Mouse (Mus musculus) MEL (cell line): ENCODE measurements around the gene Dclre1c. TPM values are rescaled to one million over a fixed set of nuclear protein-coding genes. Genes with fewer than 3 reads are reported as not detected.
A peak's percentile ranks its signal among the peaks of the same experiment; 100 is the strongest.

Source experiments
- DNase-seq: peaks from one replicate; pipeline ENCODE4 v3.0.0; 2011; ENCODE audit warnings: low read depth, low spot score
- H3K27ac ChIP-seq: 2 replicates; pipeline ENCODE4 v1.5.1; 2012; ENCODE audit warnings: low read depth, mild to moderate bottlenecking, control low read depth, low read length, moderate library complexity; ENCODE audit not compliant: control insufficient read depth
- H3K27me3 ChIP-seq, 2 experiments: fragments of 150-350 bp in 1 of 2; sonication (generic) in 1 of 2; 2 replicates each; pipeline ENCODE4 v1.6.1; 2012; ENCODE audit warnings: low read length in 2 of 2, mild to moderate bottlenecking in 2 of 2, improper control_type of control experiment in 1 of 2, moderate library complexity in 1 of 2; ENCODE audit not compliant: insufficient read depth in 2 of 2, control insufficient read depth in 1 of 2
- H3K36me3 ChIP-seq, 2 experiments: 2 replicates each; pipeline ENCODE4 v1.6.1; 2012 to 2014; ENCODE audit warnings: low read length in 2 of 2, improper control_type of control experiment in 1 of 2, inconsistent platforms in 1 of 2, mild to moderate bottlenecking in 1 of 2; ENCODE audit not compliant: insufficient read depth in 2 of 2, control insufficient read depth in 1 of 2
- H3K4me1 ChIP-seq, 2 experiments: fragments of 150-350 bp in 1 of 2; sonication (generic) in 1 of 2; 2 replicates each; pipeline ENCODE4 v1.6.1; 2012; ENCODE audit warnings: low read length in 2 of 2, improper control_type of control experiment in 1 of 2, mild to moderate bottlenecking in 1 of 2; ENCODE audit not compliant: insufficient read depth in 2 of 2, control insufficient read depth in 1 of 2
- H3K4me3 ChIP-seq, 2 experiments: fragments of 150-350 bp in 1 of 2; sonication (generic) in 1 of 2; 2 replicates each; pipeline ENCODE4 v1.5.1; 2012; ENCODE audit warnings: low read depth in 2 of 2, low read length in 2 of 2, mild to moderate bottlenecking in 2 of 2, moderate library complexity in 2 of 2, control low read depth in 1 of 2, improper control_type of control experiment in 1 of 2; ENCODE audit not compliant: control insufficient read depth in 1 of 2, insufficient read depth in 1 of 2
- H3K79me2 ChIP-seq: 2 replicates; pipeline ENCODE4 v1.6.1; 2012; ENCODE audit warnings: mild to moderate bottlenecking, low read length, moderate library complexity; ENCODE audit not compliant: control insufficient read depth, poor library complexity, insufficient read depth
- H3K9ac ChIP-seq: 2 replicates; pipeline ENCODE4 v1.6.1; 2012; ENCODE audit warnings: low read depth, mild to moderate bottlenecking, control low read depth, low read length, moderate library complexity; ENCODE audit not compliant: control insufficient read depth, poor library complexity, severe bottlenecking
- H3K9me3 ChIP-seq: fragments of 150-350 bp; sonication (generic); replicated peaks from 2 replicates; pipeline ENCODE4 v1.6.1; 2012; ENCODE audit warnings: mild to moderate bottlenecking, low read length, improper control_type of control experiment, moderate library complexity; ENCODE audit not compliant: insufficient read depth
- CTCF ChIP-seq, 3 experiments: IDR thresholded peaks in 2 of 3; conservative IDR thresholded peaks in 1 of 3; 2 replicates each; pipeline ENCODE4 v1.5.1; 2011 to 2012; ENCODE audit warnings: low read length in 3 of 3, low read depth in 2 of 3, mild to moderate bottlenecking in 2 of 3, improper control_type of control experiment in 1 of 3, inconsistent platforms in 1 of 3, mixed read lengths in 1 of 3, moderate library complexity in 1 of 3; ENCODE audit not compliant: control insufficient read depth in 1 of 3, insufficient read depth in 1 of 3, poor library complexity in 1 of 3, severe bottlenecking in 1 of 3
- E2F4 ChIP-seq: IDR thresholded peaks from 2 replicates; pipeline ENCODE4 v1.6.1; 2011; ENCODE audit warnings: low read depth, low read length, improper control_type of control experiment, borderline replicate concordance
- ETS1 ChIP-seq: IDR thresholded peaks from 2 replicates; pipeline ENCODE4 v1.6.1; 2012; ENCODE audit warnings: low read depth, mild to moderate bottlenecking, inconsistent platforms, low read length, improper control_type of control experiment, moderate library complexity
- MAX ChIP-seq: IDR thresholded peaks from 2 replicates; pipeline ENCODE4 v1.6.1; 2011; ENCODE audit warnings: low read length, improper control_type of control experiment
- MEF2A ChIP-seq: IDR thresholded peaks from 2 replicates; pipeline ENCODE4 v1.6.1; 2014; ENCODE audit warnings: low read depth, mild to moderate bottlenecking, inconsistent platforms, low read length, improper control_type of control experiment; ENCODE audit not compliant: poor library complexity, insufficient replicate concordance, severe bottlenecking; ENCODE audit errors: extremely low read depth
- MXI1 ChIP-seq: IDR thresholded peaks from 2 replicates; pipeline ENCODE4 v1.6.1; 2011; ENCODE audit warnings: mild to moderate bottlenecking, low read depth, low read length, improper control_type of control experiment
- NELFE ChIP-seq: IDR thresholded peaks from 2 replicates; pipeline ENCODE4 v1.6.1; 2011; ENCODE audit warnings: low read depth, low read length, improper control_type of control experiment
- NRF1 ChIP-seq: IDR thresholded peaks from 2 replicates; pipeline ENCODE4 v1.6.1; 2014; ENCODE audit warnings: low read depth, mild to moderate bottlenecking, inconsistent platforms, low read length, improper control_type of control experiment, moderate library complexity; ENCODE audit not compliant: poor library complexity, insufficient read depth, severe bottlenecking
- POLR2AphosphoS2 ChIP-seq: IDR thresholded peaks from 2 replicates; pipeline ENCODE4 v1.6.1; 2011; ENCODE audit warnings: low read length, improper control_type of control experiment
- POLR2AphosphoS5 ChIP-seq: IDR thresholded peaks from 2 replicates; pipeline ENCODE4 v1.6.1; 2012; ENCODE audit warnings: low read depth, borderline replicate concordance, mild to moderate bottlenecking, inconsistent platforms, low read length, moderate library complexity, mixed read lengths
- RCOR1 ChIP-seq: IDR thresholded peaks from 2 replicates; pipeline ENCODE4 v1.6.1; 2012; ENCODE audit warnings: low read depth, mild to moderate bottlenecking, inconsistent platforms, low read length, improper control_type of control experiment
- SIN3A ChIP-seq: IDR thresholded peaks from 2 replicates; pipeline ENCODE4 v1.6.1; 2012; ENCODE audit warnings: low read length, improper control_type of control experiment, inconsistent platforms
- TAL1 ChIP-seq: IDR thresholded peaks from 2 replicates; pipeline ENCODE4 v1.6.1; 2012; ENCODE audit warnings: mild to moderate bottlenecking, inconsistent platforms, low read length, moderate library complexity, mixed read lengths
- TCF12 ChIP-seq: IDR thresholded peaks from 2 replicates; pipeline ENCODE4 v1.6.1; 2014; ENCODE audit warnings: low read depth, mild to moderate bottlenecking, inconsistent platforms, low read length, improper control_type of control experiment, moderate library complexity
- UBTF ChIP-seq: IDR thresholded peaks from 2 replicates; pipeline ENCODE4 v1.6.1; 2012; ENCODE audit warnings: low read depth, mild to moderate bottlenecking, inconsistent platforms, low read length, improper control_type of control experiment, moderate library complexity, borderline replicate concordance; ENCODE audit not compliant: insufficient read depth
- USF2 ChIP-seq, 2 experiments: IDR thresholded peaks; 2 replicates each; pipeline ENCODE4 v1.6.1; 2011 to 2012; ENCODE audit warnings: improper control_type of control experiment in 2 of 2, low read length in 2 of 2, borderline replicate concordance in 1 of 2, inconsistent platforms in 1 of 2, low read depth in 1 of 2, mild to moderate bottlenecking in 1 of 2; ENCODE audit not compliant: insufficient read depth in 1 of 2
- ZC3H11A ChIP-seq: IDR thresholded peaks from 2 replicates; pipeline ENCODE4 v1.6.1; 2012; ENCODE audit warnings: low read depth, mild to moderate bottlenecking, inconsistent platforms, low read length, improper control_type of control experiment
- ZKSCAN1 ChIP-seq: IDR thresholded peaks from 2 replicates; pipeline ENCODE4 v1.6.1; 2012; ENCODE audit warnings: low read depth, mild to moderate bottlenecking, inconsistent platforms, low read length, improper control_type of control experiment, moderate library complexity
- ZMIZ1 ChIP-seq: IDR thresholded peaks from 2 replicates; pipeline ENCODE4 v1.6.1; 2012; ENCODE audit warnings: low read depth, mild to moderate bottlenecking, inconsistent platforms, low read length, improper control_type of control experiment, moderate library complexity
- ZNF384 ChIP-seq: IDR thresholded peaks from 2 replicates; pipeline ENCODE4 v1.6.1; 2012; ENCODE audit warnings: low read depth, mild to moderate bottlenecking, inconsistent platforms, low read length, improper control_type of control experiment
- polyA plus RNA-seq, 2 experiments: library from polyadenylated mRNA; stranded (reverse) in 1 of 2; unstranded in 1 of 2; fragments of >175 nt in 1 of 2; fragments of >200 nt in 1 of 2; gene quantifications; 2 replicates each; pipeline versions ENCODE4 v1.2.1 to v1.2.4; 2012; ENCODE audit warnings: low replicate concordance in 2 of 2, low read depth in 1 of 2; ENCODE audit not compliant: insufficient read length in 2 of 2, insufficient read depth in 1 of 2, missing spikeins in 1 of 2
- total RNA-seq: library from RNA; depleted of rRNA; stranded (reverse); fragments of 300-350 nt; gene quantifications from 2 replicates; pipeline ENCODE4 v1.2.3, GENCODE M21; 2012

The Dclre1c gene
- total and polyA plus RNA-seq, 3 experiments: 7.5 to 162 (median 13.8) TPM

DNA sequence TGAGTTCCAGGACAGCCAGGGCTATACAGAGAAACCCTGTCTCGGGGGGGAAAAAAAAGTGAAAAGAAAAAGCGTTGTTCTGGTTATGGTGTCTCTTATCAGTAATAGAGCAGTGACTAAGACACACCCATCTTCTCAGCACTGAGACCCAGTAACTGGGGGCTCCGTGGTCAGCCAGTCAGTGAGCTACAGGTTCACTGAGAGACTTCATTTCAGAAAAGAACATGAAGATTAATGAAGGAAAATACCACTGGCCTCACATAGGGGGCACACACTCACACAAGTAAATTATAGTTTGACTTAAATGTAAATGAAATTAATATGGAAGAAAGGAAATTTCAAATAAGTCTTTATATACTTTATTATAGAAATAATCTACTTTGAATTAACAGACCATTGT lies 56.3 kb downstream of the Dclre1c start (continued):
- TF ChIP-seq RCOR1 (no peak), MAX (no peak), SIN3A (no peak), TCF12 (no peak), ZKSCAN1 (no peak), CTCF (IDR thresholded peaks at IDR 0.05 in 2 of 3, conservative IDR thresholded peaks at IDR 0.05 in 1 of 3; ENCODE audit: control insufficient read depth in 1 of 3, insufficient read depth in 1 of 3, low read depth in 2 of 3, low read length in 3 of 3, poor library complexity in 1 of 3, severe bottlenecking in 1 of 3) (peak in 1 of 3 experiments; percentile 57; a peak in 3 of 6 replicates), POLR2AphosphoS5 (no peak), POLR2AphosphoS2 (no peak), ZNF384 (no peak), MXI1 (no peak), UBTF (no peak), ETS1 (no peak), NELFE (no peak)

DNA sequence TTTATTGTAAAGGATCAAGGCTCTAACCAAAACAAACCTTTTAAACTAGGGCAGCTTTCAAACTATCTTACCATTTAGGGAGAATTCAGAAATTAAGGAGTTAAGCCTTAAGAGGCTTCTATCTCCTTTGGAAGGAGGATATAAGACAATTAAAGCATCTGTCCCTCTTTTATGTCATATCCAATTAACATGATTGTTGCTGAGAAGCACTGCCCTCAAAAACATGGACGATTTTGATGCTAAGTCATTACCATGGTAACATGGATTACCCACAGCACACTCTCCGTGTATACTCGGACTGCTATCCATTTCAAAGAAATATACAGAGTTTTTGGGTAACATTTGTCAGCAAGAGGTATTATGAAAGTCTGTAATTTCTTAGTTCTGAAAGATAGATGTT lies 65.9 kb downstream of the Dclre1c start:
- no peak for TF ChIP-seq ZMIZ1
- no peak for TF ChIP-seq ZC3H11A
- no peak for TF ChIP-seq MEF2A
- TF ChIP-seq RCOR1: no peak
- TF ChIP-seq TAL1: no peak
- TF ChIP-seq CTCF (IDR thresholded peaks at IDR 0.05 in 2 of 3, conservative IDR thresholded peaks at IDR 0.05 in 1 of 3; ENCODE audit: control insufficient read depth in 1 of 3, insufficient read depth in 1 of 3, low read depth in 2 of 3, low read length in 3 of 3, poor library complexity in 1 of 3, severe bottlenecking in 1 of 3): no peak
- TF ChIP-seq ZNF384: no peak
- TF ChIP-seq MXI1: no peak
- no peak for TF ChIP-seq USF2 (IDR thresholded peaks at IDR 0.05; ENCODE audit: borderline replicate concordance in 1 of 2, insufficient read depth in 1 of 2, low read depth in 1 of 2, low read length in 2 of 2)
- no peak for TF ChIP-seq NELFE
- TF ChIP-seq NRF1: no peak
- no peak for TF ChIP-seq E2F4
- TF ChIP-seq SIN3A: no peak
- TF ChIP-seq, all 39 proteins: peak for 0
- Histone ChIP-seq H3K9ac (no peak overlapping the region), H3K27me3 (no peaks in the 10 kb centered on the region), H3K27ac (no peak overlapping the region), H3K36me3 (peaks cover 0 to 21% of the 10 kb centered on the region in 2 experiments; a peak in 2 of 4 replicates), H3K4me1 (no peaks in the 10 kb centered on the region), H3K79me2 (no peaks in the 10 kb centered on the region), H3K9me3 (no peaks in the 10 kb centered on the region), H3K4me3 (no peak overlapping the region)
- DNase-seq: no peak
